Mouse (Mus musculus) lung, embryonic 16.5 days (tissue): Measurements from ENCODE around the gene Sh3bp5. TPM values are rescaled to one million over a fixed set of nuclear protein-coding genes. Genes with fewer than 3 reads are reported as not detected.
A peak's percentile ranks its signal among the peaks of the same experiment; 100 is the strongest.

Experiments
- ATAC-seq: fragments of 200-750 bp; cut with Nextera tagmentation; 2 replicates; pipeline ENCODE4 v1.8.0; 2017; ENCODE audit warnings: low read depth, mild to moderate bottlenecking, moderate library complexity
- H3K27ac ChIP-seq: fragments of 300-500 bp; sonication (generic); 2 replicates; pipeline ENCODE4 v1.5.1; 2014; ENCODE audit warnings: mild to moderate bottlenecking, control low read depth, low read length
- H3K27me3 ChIP-seq: fragments of 300-500 bp; sonication (generic); 2 replicates; pipeline ENCODE4 v1.6.1; 2014; ENCODE audit warnings: low read depth, low read length, mixed read lengths; ENCODE audit not compliant: control insufficient read depth, insufficient read depth
- H3K36me3 ChIP-seq: fragments of 300-500 bp; sonication (generic); 2 replicates; pipeline ENCODE4 v1.6.1; 2014; ENCODE audit warnings: low read length; ENCODE audit not compliant: control insufficient read depth, insufficient read depth
- H3K4me1 ChIP-seq: fragments of 300-500 bp; sonication (generic); replicated peaks from 2 replicates; pipeline ENCODE4 v1.6.1; 2014; ENCODE audit warnings: low read length, mixed read lengths; ENCODE audit not compliant: control insufficient read depth, insufficient read depth
- H3K4me2 ChIP-seq: fragments of 300-500 bp; sonication (generic); 2 replicates; pipeline ENCODE4 v1.6.1; 2014; ENCODE audit warnings: low read depth, low read length, control low read depth
- H3K4me3 ChIP-seq: fragments of 300-500 bp; sonication (generic); 2 replicates; pipeline ENCODE4 v1.5.1; 2014; ENCODE audit warnings: mild to moderate bottlenecking, low read length, control low read depth
- H3K9ac ChIP-seq: fragments of 300-500 bp; sonication (generic); 2 replicates; pipeline ENCODE4 v1.6.1; 2014; ENCODE audit warnings: low read length, control low read depth
- H3K9me3 ChIP-seq: fragments of 300-500 bp; sonication (generic); 2 replicates; pipeline ENCODE4 v1.6.1; 2016; ENCODE audit warnings: low read length; ENCODE audit not compliant: control insufficient read depth
- WGBS: fragments of 180-500 bp; shearing (Covaris S2); extraction: QIAGEN DNeasy Blood & Tissue Kit; methylation state at CpG from one replicate; pipeline ENCODE4 v1.1.7; 2014; 5-methylcytosine and 5-hydroxymethylcytosine counted together
- polyA plus RNA-seq: library from polyadenylated mRNA; unstranded; fragments of >200 nt; fragmentation: Nextera tagmentation; extraction: Ambion mirVana; gene quantifications from 2 replicates; pipeline ENCODE4 v1.2.1, GENCODE M21; 2015

Sh3bp5 gene
- polyA plus RNA-seq, 1 experiment from 2014 or later, result 27.3 TPM

- Histone ChIP-seq H3K9ac (no peak overlapping the region), H3K27ac (no peak overlapping the region), H3K27me3 (peaks cover 60% of the 10 kb centered on the region), H3K9me3 (no peaks in the 10 kb centered on the region), H3K4me2 (no peak overlapping the region), H3K4me1 (peaks cover 43% of the 10 kb centered on the region), H3K4me3 (no peak overlapping the region), H3K36me3 (no peaks in the 10 kb centered on the region)
- WGBS, result 62% methylated on average over 3 of the region's 3 CpGs
- no peak for ATAC-seq
Measured at GRCm38 (mm10) chr14:31416411-31416810, 19.5 kb downstream of the Sh3bp5 start.

DNA sequence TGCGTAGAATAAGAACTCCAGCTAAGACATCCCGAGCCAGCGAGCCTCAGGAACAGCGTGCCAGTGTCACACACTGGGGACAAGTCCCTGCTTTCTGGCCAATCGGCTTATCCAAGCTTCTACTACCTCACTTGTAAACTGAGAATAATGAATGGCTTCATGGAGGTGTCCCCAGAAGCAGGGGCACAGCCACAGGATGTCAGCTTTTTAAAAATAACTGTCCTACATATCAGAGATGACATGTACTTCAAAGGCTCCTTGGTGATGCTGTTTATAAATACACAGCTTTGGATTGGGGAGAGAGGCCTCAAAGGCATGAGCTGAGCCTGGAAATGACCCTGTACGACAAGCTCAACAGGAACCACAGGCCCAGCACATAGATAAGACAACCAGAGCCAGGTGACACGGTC, 20.9 kb downstream of the Sh3bp5 start:
- H3K4me1 ChIP-seq, result peaks cover 35% of the 10 kb centered on the region
- no peak overlapping the region for H3K27ac ChIP-seq
- WGBS, result 34% methylated on average over 7 of the region's 7 CpGs
- no peak for ATAC-seq
- H3K4me2 ChIP-seq, result no peak overlapping the region
- no peak overlapping the region for H3K4me3 ChIP-seq
- H3K9me3 ChIP-seq, result no peaks in the 10 kb centered on the region
- H3K9ac ChIP-seq, result no peak overlapping the region
- H3K27me3 ChIP-seq, result peaks cover 60% of the 10 kb centered on the region
- H3K36me3 ChIP-seq, result no peaks in the 10 kb centered on the region

DNA sequence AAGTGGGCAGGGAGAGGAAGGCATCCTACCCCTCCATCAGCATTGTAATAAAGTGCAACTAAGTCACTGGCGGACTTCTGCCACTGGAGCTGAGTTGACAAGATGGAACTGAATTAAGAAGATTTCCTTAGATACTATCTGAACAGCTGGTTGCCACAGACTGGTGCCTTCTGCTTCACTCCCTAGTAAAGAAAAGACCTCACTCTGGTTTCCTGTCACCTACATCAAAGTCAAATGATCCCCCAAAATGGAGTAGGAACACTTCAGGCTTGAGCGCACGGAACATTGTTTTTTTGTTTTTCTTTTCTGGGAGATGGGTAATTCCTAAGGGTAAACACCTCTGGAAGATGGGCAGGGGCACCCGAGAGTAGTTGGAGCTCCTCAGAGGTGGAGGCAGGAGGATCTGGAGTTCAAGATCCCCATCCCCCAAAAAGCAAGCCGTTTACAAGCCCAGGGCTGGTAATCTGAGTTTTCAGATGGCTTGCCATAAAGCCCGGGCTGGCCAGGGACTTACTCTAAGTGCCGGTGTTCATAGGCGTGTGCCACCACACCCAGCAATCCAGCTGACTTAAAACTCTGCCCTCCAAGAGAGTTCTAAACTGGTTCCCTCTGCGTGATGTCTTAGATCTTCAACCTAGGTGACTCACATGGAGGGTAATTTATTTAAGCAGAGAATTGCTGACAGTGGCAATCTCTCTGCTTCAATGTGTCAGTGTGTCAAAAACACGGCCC, 21.5 kb downstream of the Sh3bp5 start:
- Histone ChIP-seq H3K36me3 (no peaks in the 10 kb centered on the region), H3K9me3 (no peaks in the 10 kb centered on the region), H3K9ac (no peak overlapping the region), H3K4me3 (no peak overlapping the region), H3K4me2 (no peak overlapping the region), H3K27me3 (peaks cover 58% of the 10 kb centered on the region), H3K4me1 (peaks cover 33% of the 10 kb centered on the region), H3K27ac (no peak overlapping the region)
- WGBS, result 62% methylated on average over 10 of the region's 10 CpGs
- no peak for ATAC-seq

- no peak overlapping the region for H3K4me3 ChIP-seq
- peaks cover 35% of the 10 kb centered on the region for H3K4me1 ChIP-seq
- no peaks in the 10 kb centered on the region for H3K9me3 ChIP-seq
- peaks cover 56% of the 10 kb centered on the region for H3K27me3 ChIP-seq
- H3K9ac ChIP-seq, result no peak overlapping the region
- 62% methylated on average over 6 of the region's 6 CpGs for WGBS
- H3K27ac ChIP-seq, result no peak overlapping the region; the same call in 1 of the 2 replicates
- H3K4me2 ChIP-seq, result no peak overlapping the region
- ATAC-seq, result no peak
- no peaks in the 10 kb centered on the region for H3K36me3 ChIP-seq
Measured at GRCm38 (mm10) chr14:31413475-31414086, 22.3 kb downstream of the Sh3bp5 start.

DNA sequence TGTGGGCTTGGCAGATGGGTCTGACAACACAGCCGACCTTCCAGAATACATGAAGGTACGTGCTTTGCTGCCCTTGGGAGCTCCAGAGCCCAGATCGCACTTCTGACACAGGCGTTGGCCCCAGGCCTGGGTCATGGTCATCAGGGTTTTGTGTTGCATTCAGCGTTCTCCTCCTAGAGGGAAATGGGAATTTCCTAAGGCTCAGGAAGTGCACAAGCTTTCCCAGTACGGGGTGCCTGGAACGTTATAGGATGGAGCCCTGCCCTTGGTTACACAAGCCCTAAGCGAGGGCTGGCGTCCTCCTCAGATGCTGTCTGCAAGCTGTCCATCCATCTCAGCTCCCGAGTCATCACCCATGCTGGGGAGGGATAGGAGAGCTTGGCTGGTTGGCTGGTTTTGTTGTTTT, 23.2 kb downstream of the Sh3bp5 start:
- no peaks in the 10 kb centered on the region for H3K9me3 ChIP-seq
- H3K4me2 ChIP-seq, result no peak overlapping the region
- 71% methylated on average over 10 of the region's 10 CpGs for WGBS
- peaks cover 55% of the 10 kb centered on the region for H3K27me3 ChIP-seq
- H3K4me3 ChIP-seq, result no peak overlapping the region
- no peak overlapping the region for H3K27ac ChIP-seq
- H3K9ac ChIP-seq, result no peak overlapping the region
- no peak for ATAC-seq
- no peaks in the 10 kb centered on the region for H3K36me3 ChIP-seq
- peaks cover 37% of the 10 kb centered on the region for H3K4me1 ChIP-seq

GRCm38 (mm10) chr14:31410737-31411136, 25.1 kb downstream of the Sh3bp5 start:
- H3K4me2 ChIP-seq, result no peak overlapping the region
- H3K4me1 ChIP-seq, result peaks cover 26% of the 10 kb centered on the region
- H3K36me3 ChIP-seq, result no peaks in the 10 kb centered on the region
- H3K27me3 ChIP-seq, result peaks cover 53% of the 10 kb centered on the region
- H3K4me3 ChIP-seq, result no peak overlapping the region
- H3K9ac ChIP-seq, result no peak overlapping the region
- WGBS, result 70% methylated on average over 4 of the region's 4 CpGs
- no peak for ATAC-seq
- H3K27ac ChIP-seq, result no peak overlapping the region
- no peaks in the 10 kb centered on the region for H3K9me3 ChIP-seq

DNA sequence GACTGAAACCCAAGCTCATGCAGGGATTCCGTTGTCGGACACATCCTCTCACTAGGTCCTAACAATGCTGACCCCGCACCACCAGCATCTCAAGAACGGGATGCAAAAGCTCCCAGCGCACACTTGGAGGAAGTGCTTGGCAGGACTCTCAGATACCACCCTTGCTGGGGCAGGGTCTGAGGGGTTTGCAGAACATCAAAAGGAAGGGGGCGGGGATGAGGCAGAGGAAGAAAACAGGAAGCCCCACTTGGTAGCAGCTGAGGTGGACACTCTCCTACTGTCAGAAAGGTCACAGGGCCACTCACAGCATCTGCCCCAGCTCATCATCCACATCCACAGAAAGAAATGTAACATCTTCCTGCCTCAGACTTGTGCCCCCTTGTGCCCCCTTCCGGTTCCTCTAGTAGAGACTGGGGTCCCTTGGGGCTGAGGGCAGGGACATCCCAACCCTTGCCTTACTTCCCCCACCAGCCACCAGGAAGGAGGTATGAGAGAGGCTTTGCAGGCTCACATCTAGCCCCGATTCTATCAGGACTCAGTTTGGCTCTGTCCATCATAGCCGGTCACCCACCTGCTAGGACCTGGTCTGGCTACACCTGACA, 25.7 kb downstream of the Sh3bp5 start:
- no peak overlapping the region for H3K4me2 ChIP-seq
- 66% methylated on average over 9 of the region's 9 CpGs for WGBS
- no peak overlapping the region for H3K9ac ChIP-seq
- no peaks in the 10 kb centered on the region for H3K9me3 ChIP-seq
- no peaks in the 10 kb centered on the region for H3K36me3 ChIP-seq
- peak; percentile 8; the same call in 1 of the 2 replicates for ATAC-seq
- peaks cover 22% of the 10 kb centered on the region for H3K4me1 ChIP-seq
- H3K27me3 ChIP-seq, result peaks cover 49% of the 10 kb centered on the region
- no peak overlapping the region for H3K27ac ChIP-seq
- H3K4me3 ChIP-seq, result no peak overlapping the region

- Histone ChIP-seq H3K4me1 (peaks cover 13% of the 10 kb centered on the region), H3K27ac (no peak overlapping the region), H3K9me3 (no peaks in the 10 kb centered on the region), H3K4me2 (no peak overlapping the region), H3K9ac (no peak overlapping the region), H3K27me3 (peaks cover 43% of the 10 kb centered on the region), H3K4me3 (no peak overlapping the region), H3K36me3 (no peaks in the 10 kb centered on the region)
- no peak for ATAC-seq
- WGBS, result 55% methylated on average over 8 of the region's 8 CpGs
Measured at GRCm38 (mm10) chr14:31408666-31409065, 27.2 kb downstream of the Sh3bp5 start.

GRCm38 (mm10) chr14:31407911-31408604, 27.8 kb downstream of the Sh3bp5 start:
- Histone ChIP-seq H3K36me3 (no peaks in the 10 kb centered on the region), H3K9me3 (no peaks in the 10 kb centered on the region), H3K27me3 (peaks cover 41% of the 10 kb centered on the region), H3K4me3 (no peak overlapping the region), H3K27ac (0 out of 2 replicates have a peak overlapping the region, but pooled peaks have one; percentile 40), H3K4me2 (no peak overlapping the region), H3K9ac (no peak overlapping the region), H3K4me1 (peaks cover 10% of the 10 kb centered on the region)
- ATAC-seq, result peak; percentile 36; the same call in 1 of the 2 replicates
- 52% methylated on average over 6 of the region's 6 CpGs for WGBS
